Mouse (Mus musculus): ENCODE measurements around the gene Clk1. TPM values are rescaled to one million over a fixed set of nuclear protein-coding genes. Genes with fewer than 3 reads are reported as not detected.

Clk1 gene
- polyA plus RNA-seq, 1 experiment from 2014 or later = 121 TPM

GRCm38 (mm10) chr1:58424551-58424950 lies 685 bp upstream of the Clk1 start:
- H3K9me3 ChIP-seq = no peaks in the 10 kb centered on the region
- no peak overlapping the region for H3K27ac ChIP-seq
- no peaks in the 10 kb centered on the region for H3K27me3 ChIP-seq (ENCODE audit: insufficient read depth, poor library complexity, severe bottlenecking)
- H3K36me3 ChIP-seq = peaks cover 24% of the 10 kb centered on the region
- no peak for DNase-seq (ENCODE audit: low spot score)
- H3K4me3 ChIP-seq = 0 out of 2 replicates have a peak overlapping the region, but pooled peaks have one; percentile 99
- peaks cover 21% of the 10 kb centered on the region for H3K4me1 ChIP-seq (replicated peaks)
- WGBS = 87% methylated on average over 3 of the region's 3 CpGs

- H3K9me3 ChIP-seq = no peaks in the 10 kb centered on the region
- H3K4me3 ChIP-seq = peak overlapping the region; percentile 99
- peak overlapping the region; percentile 100 for H3K27ac ChIP-seq
- 16% methylated on average over 13 of the region's 13 CpGs for WGBS
- H3K27me3 ChIP-seq (ENCODE audit: insufficient read depth, poor library complexity, severe bottlenecking) = no peaks in the 10 kb centered on the region
- H3K4me1 ChIP-seq (replicated peaks) = peaks cover 21% of the 10 kb centered on the region
- H3K36me3 ChIP-seq = peaks cover 41% of the 10 kb centered on the region
- peak; percentile 28 for DNase-seq (ENCODE audit: low spot score)
Measured at GRCm38 (mm10) chr1:58422879-58423278, 987 bp downstream of the Clk1 start.

GRCm38 (mm10) chr1:58420961-58421360 lies 2.9 kb downstream of the Clk1 start:
- no peaks in the 10 kb centered on the region for H3K27me3 ChIP-seq (ENCODE audit: insufficient read depth, poor library complexity, severe bottlenecking)
- H3K36me3 ChIP-seq = peaks cover 60% of the 10 kb centered on the region
- no peak overlapping the region for H3K4me3 ChIP-seq
- peaks cover 21% of the 10 kb centered on the region for H3K4me1 ChIP-seq (replicated peaks)
- H3K9me3 ChIP-seq = no peaks in the 10 kb centered on the region
- 85% methylated on average over 7 of the region's 7 CpGs for WGBS
- H3K27ac ChIP-seq = no peak overlapping the region
- DNase-seq (ENCODE audit: low spot score) = no peak

GRCm38 (mm10) chr1:58420032-58420431 lies 3.8 kb downstream of the Clk1 start:
- DNase-seq (ENCODE audit: low spot score) = no peak
- Histone ChIP-seq H3K4me1 (replicated peaks) (peaks cover 21% of the 10 kb centered on the region), H3K27me3 (ENCODE audit: insufficient read depth, poor library complexity, severe bottlenecking) (no peaks in the 10 kb centered on the region), H3K9me3 (no peaks in the 10 kb centered on the region), H3K4me3 (no peak overlapping the region), H3K36me3 (peaks cover 70% of the 10 kb centered on the region), H3K27ac (no peak overlapping the region)
- 91% methylated on average over 10 of the region's 10 CpGs for WGBS

GRCm38 (mm10) chr1:58416048-58416447 lies 7.8 kb downstream of the Clk1 start:
- no peak overlapping the region for H3K27ac ChIP-seq
- no peaks in the 10 kb centered on the region for H3K27me3 ChIP-seq (ENCODE audit: insufficient read depth, poor library complexity, severe bottlenecking)
- no peak overlapping the region for H3K4me3 ChIP-seq
- peaks cover 100% of the 10 kb centered on the region for H3K36me3 ChIP-seq
- no peaks in the 10 kb centered on the region for H3K9me3 ChIP-seq
- 91% methylated on average over 2 of the region's 2 CpGs for WGBS
- H3K4me1 ChIP-seq (replicated peaks) = peaks cover 3% of the 10 kb centered on the region; the same call in 1 of the 2 replicates
- no peak for DNase-seq (ENCODE audit: low spot score)

GRCm38 (mm10) chr1:58415442-58415841 lies 8.4 kb downstream of the Clk1 start:
- H3K4me1 ChIP-seq (replicated peaks) = no peaks in the 10 kb centered on the region
- H3K27me3 ChIP-seq (ENCODE audit: insufficient read depth, poor library complexity, severe bottlenecking) = no peaks in the 10 kb centered on the region
- DNase-seq (ENCODE audit: low spot score) = no peak
- no peak overlapping the region for H3K4me3 ChIP-seq
- WGBS = 33% methylated on average over 1 of the region's 1 CpGs
- H3K36me3 ChIP-seq = peaks cover 100% of the 10 kb centered on the region
- no peaks in the 10 kb centered on the region for H3K9me3 ChIP-seq
- no peak overlapping the region for H3K27ac ChIP-seq

GRCm38 (mm10) chr1:58410776-58411175 lies 13.1 kb downstream of the Clk1 start:
- Histone ChIP-seq H3K9me3 (no peaks in the 10 kb centered on the region), H3K36me3 (peaks cover 88% of the 10 kb centered on the region), H3K27me3 (ENCODE audit: insufficient read depth, poor library complexity, severe bottlenecking) (no peaks in the 10 kb centered on the region), H3K27ac (no peak overlapping the region), H3K4me3 (no peak overlapping the region), H3K4me1 (replicated peaks) (no peaks in the 10 kb centered on the region)
- WGBS = 94% methylated on average over 7 of the region's 7 CpGs
- no peak for DNase-seq (ENCODE audit: low spot score)

- H3K36me3 ChIP-seq = peaks cover 88% of the 10 kb centered on the region
Measured at GRCm38 (mm10) chr1:58410198-58410588, 13.7 kb downstream of the Clk1 start.

GRCm38 (mm10) chr1:58409553-58410197 lies 14.2 kb downstream of the Clk1 start:
- no peaks in the 10 kb centered on the region for H3K27me3 ChIP-seq (ENCODE audit: insufficient read depth, poor library complexity, severe bottlenecking)
- DNase-seq (ENCODE audit: low spot score) = no peak
- WGBS = 81% methylated on average over 5 of the region's 5 CpGs
- H3K36me3 ChIP-seq = peaks cover 88% of the 10 kb centered on the region
- no peaks in the 10 kb centered on the region for H3K9me3 ChIP-seq
- H3K27ac ChIP-seq = no peak overlapping the region
- no peaks in the 10 kb centered on the region for H3K4me1 ChIP-seq (replicated peaks)
- H3K4me3 ChIP-seq = no peak overlapping the region

More at GRCm38 (mm10) chr1:58410198-58410588, 13.7 kb downstream of the Clk1 start:
- H3K27me3 ChIP-seq (ENCODE audit: insufficient read depth, poor library complexity, severe bottlenecking) = no peaks in the 10 kb centered on the region
- H3K4me1 ChIP-seq (replicated peaks) = no peaks in the 10 kb centered on the region
- no peak for DNase-seq (ENCODE audit: low spot score)
- H3K4me3 ChIP-seq = no peak overlapping the region
- no peaks in the 10 kb centered on the region for H3K9me3 ChIP-seq
- 88% methylated on average over 3 of the region's 3 CpGs for WGBS
- H3K27ac ChIP-seq = no peak overlapping the region

GRCm38 (mm10) chr1:58408141-58408540 lies 15.7 kb downstream of the Clk1 start:
- no peaks in the 10 kb centered on the region for H3K9me3 ChIP-seq
- H3K4me3 ChIP-seq = no peak overlapping the region
- WGBS = 85% methylated on average over 6 of the region's 6 CpGs
- H3K36me3 ChIP-seq = peaks cover 88% of the 10 kb centered on the region
- DNase-seq (ENCODE audit: low spot score) = no peak
- H3K4me1 ChIP-seq (replicated peaks) = no peaks in the 10 kb centered on the region
- H3K27me3 ChIP-seq (ENCODE audit: insufficient read depth, poor library complexity, severe bottlenecking) = no peaks in the 10 kb centered on the region
- no peak overlapping the region for H3K27ac ChIP-seq

- WGBS = 96% methylated on average over 7 of the region's 7 CpGs
- H3K9me3 ChIP-seq = no peaks in the 10 kb centered on the region
- DNase-seq (ENCODE audit: low spot score) = no peak
- H3K27me3 ChIP-seq (ENCODE audit: insufficient read depth, poor library complexity, severe bottlenecking) = no peaks in the 10 kb centered on the region
- H3K4me1 ChIP-seq (replicated peaks) = no peaks in the 10 kb centered on the region
- no peak overlapping the region for H3K27ac ChIP-seq
- H3K4me3 ChIP-seq = no peak overlapping the region
- peaks cover 88% of the 10 kb centered on the region for H3K36me3 ChIP-seq
Measured at GRCm38 (mm10) chr1:58407321-58407720, 16.5 kb downstream of the Clk1 start.

GRCm38 (mm10) chr1:58403745-58404144 lies 20.1 kb downstream of the Clk1 start:
- H3K27me3 ChIP-seq (ENCODE audit: insufficient read depth, poor library complexity, severe bottlenecking) = no peaks in the 10 kb centered on the region
- DNase-seq (ENCODE audit: low spot score) = no peak
- no peaks in the 10 kb centered on the region for H3K4me1 ChIP-seq (replicated peaks)
- H3K9me3 ChIP-seq = no peaks in the 10 kb centered on the region
- H3K4me3 ChIP-seq = no peak overlapping the region
- H3K27ac ChIP-seq = no peak overlapping the region
- WGBS = 95% methylated on average over 5 of the region's 5 CpGs
- peaks cover 95% of the 10 kb centered on the region for H3K36me3 ChIP-seq

GRCm38 (mm10) chr1:58401396-58401795 lies 22.5 kb downstream of the Clk1 start:
- no peaks in the 10 kb centered on the region for H3K9me3 ChIP-seq
- H3K4me3 ChIP-seq = no peak overlapping the region
- no peak overlapping the region for H3K27ac ChIP-seq
- H3K4me1 ChIP-seq (replicated peaks) = no peaks in the 10 kb centered on the region
- DNase-seq (ENCODE audit: low spot score) = no peak
- WGBS = 92% methylated on average over 6 of the region's 6 CpGs
- no peaks in the 10 kb centered on the region for H3K27me3 ChIP-seq (ENCODE audit: insufficient read depth, poor library complexity, severe bottlenecking)
- peaks cover 97% of the 10 kb centered on the region for H3K36me3 ChIP-seq

- H3K4me1 ChIP-seq (replicated peaks) = peaks cover 11% of the 10 kb centered on the region
- no peaks in the 10 kb centered on the region for H3K9me3 ChIP-seq
- no peak for DNase-seq (ENCODE audit: low spot score)
- WGBS = 97% methylated on average over 6 of the region's 6 CpGs
- H3K27ac ChIP-seq = no peak overlapping the region
- no peak overlapping the region for H3K4me3 ChIP-seq
- peaks cover 82% of the 10 kb centered on the region for H3K36me3 ChIP-seq
- no peaks in the 10 kb centered on the region for H3K27me3 ChIP-seq (ENCODE audit: insufficient read depth, poor library complexity, severe bottlenecking)
Measured at GRCm38 (mm10) chr1:58397731-58398130, 26.1 kb downstream of the Clk1 start.

Data from hindbrain, embryonic 10.5 days (tissue).